Mouse (Mus musculus) heart, postnatal 36 days (tissue): Measurements from ENCODE around the gene Adam23. TPM values are rescaled to one million over a fixed set of nuclear protein-coding genes. Genes with fewer than 3 reads are reported as not detected.
"Not testable (repeated sequence)": the region's sequence is repeated elsewhere in the genome, so short reads cannot be mapped to it uniquely, and the experiment has no call there.

Experiments
- DNase-seq, 2 experiments: peaks; one replicate each; pipeline ENCODE4 v3.0.0; 2021 to 2022
- intact Hi-C: fragments of 180-260 bp; cut with DNase I; formaldehyde crosslinking; loops from one replicate; pipeline ENCODE4 v1.15.1; 2025
- total RNA-seq, 2 experiments: library from RNA; stranded (reverse); gene quantifications; 2 replicates each; pipeline ENCODE4 v1.2.3; 2021

Gene Adam23
- total RNA-seq, 2 experiments from 2014 or later, result 2.2 to 2.4 TPM

- intact Hi-C loops, result no loop called here
- DNase-seq, result no peak
These were observed 128.3 kb downstream of the Adam23 start for GRCm38 (mm10) chr1:63573864-63574611.

DNA sequence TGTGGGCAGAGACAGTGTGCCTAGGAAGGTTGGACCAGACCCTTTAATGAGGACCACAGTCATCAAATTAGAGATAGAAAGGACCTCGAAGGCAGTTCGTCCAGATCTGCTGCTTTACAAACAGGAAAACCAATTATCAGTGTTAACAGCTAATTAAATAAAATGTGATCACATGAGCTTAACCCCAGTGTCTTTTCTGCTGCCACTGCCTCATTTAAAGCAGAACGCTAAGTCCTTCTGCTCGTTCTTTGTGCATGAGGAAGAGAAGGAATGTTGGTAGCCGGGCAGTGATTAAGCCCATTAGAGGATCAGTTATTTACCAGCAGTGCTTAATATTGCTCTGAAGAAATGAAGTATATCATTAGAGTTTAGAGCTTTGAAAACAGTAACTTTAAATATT, 131.1 kb downstream of the Adam23 start:
- DNase-seq, result no peak
- intact Hi-C loops, result no loop called here

DNA sequence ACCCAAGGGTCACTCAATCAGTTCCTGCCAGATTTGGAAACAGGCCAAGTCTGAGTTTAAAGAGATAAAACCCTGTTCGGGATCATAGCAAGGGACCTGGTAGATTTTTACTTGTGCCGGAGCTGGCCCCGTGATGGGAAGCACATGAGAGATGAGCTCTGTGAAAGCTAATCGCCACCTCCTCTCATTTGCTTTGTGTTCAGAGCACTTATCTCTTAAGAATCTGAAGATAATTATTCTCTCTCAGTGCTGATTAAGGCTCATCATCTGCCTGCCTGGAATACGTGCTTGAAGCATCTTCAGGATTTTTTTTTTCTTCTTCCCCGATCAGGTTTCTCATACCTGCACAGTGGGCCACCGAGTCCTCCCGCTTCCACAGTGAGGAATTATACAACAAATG, 133.5 kb downstream of the Adam23 start:
- intact Hi-C loops, result no loop called here
- DNase-seq, result no peak

GRCm38 (mm10) chr1:63586869-63587268, 141.2 kb downstream of the Adam23 start:
- DNase-seq, result no peak
- intact Hi-C loops, result no loop called here

- intact Hi-C loops, result no loop called here
- DNase-seq, result no peak
These were observed 158.3 kb downstream of the Adam23 start for GRCm38 (mm10) chr1:63603870-63604500.

GRCm38 (mm10) chr1:63609613-63610012, 163.9 kb downstream of the Adam23 start:
- no peak for DNase-seq
- intact Hi-C loops, result no loop called here

- DNase-seq, result peak; percentile 7 to 46
- intact Hi-C loops, result no loop called here
These were observed 168.9 kb downstream of the Adam23 start for GRCm38 (mm10) chr1:63614594-63614993.

DNA sequence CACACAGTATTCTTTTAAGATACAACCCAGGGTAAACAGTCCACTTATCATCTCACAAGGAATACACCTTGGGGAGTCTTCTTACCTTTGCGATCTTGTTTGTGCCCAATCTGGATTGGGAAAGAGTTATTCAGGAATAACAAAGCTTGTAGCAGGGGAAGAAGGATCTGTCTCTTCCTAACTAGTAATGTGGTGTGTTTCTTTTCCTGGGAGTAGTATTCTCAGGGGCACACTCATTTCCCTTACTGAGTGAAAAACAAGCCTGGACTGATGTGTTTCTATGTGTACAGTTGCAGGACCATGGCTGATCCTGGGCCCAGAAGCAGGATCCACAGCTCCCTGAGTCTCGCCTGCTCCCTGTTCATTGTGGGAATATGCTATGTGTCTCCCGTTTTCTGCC, 170.0 kb downstream of the Adam23 start, which contains the start of gene Gm39653:
Gene Gm39653, plus strand, starts transcription at position 301 of the 400 bp plus-strand sequence.
- intact Hi-C loops, result no loop called here
- DNase-seq, result no peak

DNA sequence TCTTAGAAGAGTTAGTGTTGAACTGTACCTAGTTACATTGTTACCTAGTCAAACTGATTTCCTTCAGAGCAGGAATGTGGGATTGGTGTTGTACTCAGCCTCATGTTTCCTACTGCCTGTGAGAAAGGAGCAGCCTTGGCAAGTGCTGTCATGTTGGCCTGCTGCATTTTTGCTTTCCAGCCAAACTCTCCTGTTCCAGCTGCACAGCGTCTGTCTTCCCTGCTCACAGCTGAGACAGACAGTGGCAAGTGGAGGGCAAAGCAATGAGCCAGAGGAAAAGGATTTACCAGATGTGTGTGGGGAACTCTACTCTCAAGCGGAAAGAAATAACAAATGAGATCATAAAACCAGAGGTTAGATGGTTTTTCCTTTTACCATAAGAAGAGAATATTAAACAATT, 182.5 kb downstream of the Adam23 start:
- DNase-seq, result peak; percentile 13 to 20
- intact Hi-C loops, result no loop called here

DNA sequence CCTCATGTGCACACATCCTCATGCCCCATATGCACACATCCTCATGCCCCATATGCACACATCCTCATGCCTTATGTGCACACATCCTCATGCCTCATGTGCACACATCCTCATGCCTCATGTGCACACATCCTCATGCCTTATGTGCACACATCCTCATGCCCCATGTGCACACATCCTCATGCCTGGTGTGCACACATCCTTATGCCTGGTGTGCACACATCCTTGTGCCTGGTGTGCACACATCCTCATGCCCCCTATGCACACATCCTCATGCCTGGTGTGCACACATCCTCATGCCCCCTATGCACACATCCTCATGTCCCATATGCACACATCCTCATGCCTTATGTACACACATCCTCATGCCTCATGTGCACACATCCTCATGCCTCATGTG, 184.7 kb downstream of the Adam23 start:
- DNase-seq, intact Hi-C loops: not testable (repeated sequence)

DNA sequence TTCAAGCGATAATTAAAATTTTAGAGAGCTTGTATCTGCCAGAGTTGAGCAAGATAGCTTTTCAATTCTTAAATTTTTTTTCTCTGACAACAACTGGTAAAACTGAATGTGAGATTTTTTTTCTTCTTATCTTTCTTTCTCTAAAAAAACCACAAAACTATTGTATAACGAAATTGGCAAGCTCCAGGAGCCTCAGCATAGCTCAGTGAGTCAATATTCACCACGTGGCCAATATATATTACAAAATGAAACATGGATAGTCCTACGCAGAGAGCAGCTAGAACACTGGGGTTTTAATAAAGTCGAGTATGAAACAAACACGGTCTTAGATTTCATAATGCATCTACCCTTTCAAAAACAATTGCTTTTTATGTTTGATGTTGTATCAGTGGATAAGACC, 194.2 kb downstream of the Adam23 start:
- intact Hi-C loops, result no loop called here
- no peak for DNase-seq

Other genes with a start within 250 kb of the Adam23 start
- under 1 TPM; 0.44 to 0.49 TPM for gene Gpr1, start 231.3 kb upstream of the Adam23 start, total RNA-seq
- gene Zdbf2, start 172.6 kb upstream of the Adam23 start, total RNA-seq, result under 1 TPM; 0.30 to 0.69 TPM
- gene Gm39653, start 170.1 kb downstream of the Adam23 start, total RNA-seq, result not detected
- not detected for gene Dytn, start 241.0 kb downstream of the Adam23 start, total RNA-seq